Mouse (Mus musculus) liver, embryonic 16.5 days (tissue): ENCODE measurements around the gene Mroh7. TPM values are rescaled to one million over a fixed set of nuclear protein-coding genes. Genes with fewer than 3 reads are reported as not detected.
"Not testable (repeated sequence)": the region's sequence is repeated elsewhere in the genome, so short reads cannot be mapped to it uniquely, and the experiment has no call there.

Source experiments
- ATAC-seq: fragments of 200-750 bp; cut with Nextera tagmentation; 2 replicates; pipeline ENCODE4 v1.8.0; 2017; ENCODE audit warnings: low read depth, mild to moderate bottlenecking, moderate number of reproducible peaks, moderate library complexity
- H3K27ac ChIP-seq: fragments of 300-500 bp; sonication (generic); 2 replicates; pipeline ENCODE4 v1.5.1; 2014; ENCODE audit warnings: mild to moderate bottlenecking, low read length
- H3K27me3 ChIP-seq: fragments of 300-500 bp; sonication (generic); 2 replicates; pipeline ENCODE4 v1.6.1; 2014; ENCODE audit warnings: low read depth, low read length, mixed read lengths; ENCODE audit not compliant: control insufficient read depth, insufficient read depth
- H3K36me3 ChIP-seq: fragments of 300-500 bp; sonication (generic); 2 replicates; pipeline ENCODE4 v1.6.1; 2014; ENCODE audit warnings: mild to moderate bottlenecking; ENCODE audit not compliant: control insufficient read depth, insufficient read depth
- H3K4me1 ChIP-seq: fragments of 300-500 bp; sonication (generic); 2 replicates; pipeline ENCODE4 v1.6.1; 2014; ENCODE audit warnings: low read depth, low read length, mixed read lengths; ENCODE audit not compliant: control insufficient read depth
- H3K4me2 ChIP-seq: fragments of 300-500 bp; sonication (generic); 2 replicates; pipeline ENCODE4 v1.6.1; 2014; ENCODE audit warnings: low read depth, low read length, mixed read lengths
- H3K4me3 ChIP-seq: fragments of 300-500 bp; sonication (generic); 2 replicates; pipeline ENCODE4 v1.5.1; 2014; ENCODE audit warnings: low read depth, mild to moderate bottlenecking, low read length
- H3K9ac ChIP-seq: fragments of 300-500 bp; sonication (generic); 2 replicates; pipeline ENCODE4 v1.6.1; 2014; ENCODE audit warnings: low read depth, low read length
- H3K9me3 ChIP-seq: fragments of 300-500 bp; sonication (generic); replicated peaks from 2 replicates; pipeline ENCODE4 v1.6.1; 2016; ENCODE audit warnings: low read length; ENCODE audit not compliant: control insufficient read depth
- WGBS: fragments of 180-500 bp; shearing (Covaris S2); extraction: QIAGEN DNeasy Blood & Tissue Kit; methylation state at CpG from one replicate; pipeline ENCODE4 v1.1.7; 2014; ENCODE audit not compliant: insufficient replicate concordance; 5-methylcytosine and 5-hydroxymethylcytosine counted together
- polyA plus RNA-seq: library from polyadenylated mRNA; unstranded; fragments of >200 nt; fragmentation: Nextera tagmentation; extraction: Ambion mirVana; gene quantifications from 2 replicates; pipeline ENCODE4 v1.2.1, GENCODE M21; 2015

Gene Mroh7
- polyA plus RNA-seq, 1 experiment from 2014 or later: 0.09 TPM

DNA sequence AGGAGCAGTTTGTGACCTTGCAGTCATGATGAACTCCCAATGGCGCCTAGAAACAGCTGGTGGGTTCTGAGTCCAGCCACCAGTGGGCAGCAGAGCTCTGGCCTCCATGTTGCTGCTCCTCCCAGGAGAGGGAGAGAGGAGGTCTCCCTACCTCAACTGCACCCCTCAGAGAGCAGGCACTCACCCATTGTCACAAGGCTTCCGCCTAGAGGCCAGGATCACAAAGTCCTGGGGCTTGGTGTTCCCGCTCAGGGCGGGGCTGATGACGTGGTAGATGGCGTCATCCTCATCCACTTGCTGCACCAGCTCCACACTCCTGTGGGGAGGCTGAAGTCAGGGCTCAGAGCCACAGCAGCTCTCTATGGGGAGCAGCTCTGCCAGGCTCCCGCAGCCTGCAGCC is 19.0 kb upstream of the Mroh7 start:
- H3K4me1 ChIP-seq: no peaks in the 10 kb centered on the region
- H3K4me2 ChIP-seq: no peak overlapping the region
- H3K36me3 ChIP-seq: no peaks in the 10 kb centered on the region
- H3K4me3 ChIP-seq: no peak overlapping the region
- no peaks in the 10 kb centered on the region for H3K27me3 ChIP-seq
- no peaks in the 10 kb centered on the region for H3K9me3 ChIP-seq
- H3K27ac ChIP-seq: no peak overlapping the region
- no peak overlapping the region for H3K9ac ChIP-seq
- WGBS: 22% methylated on average over 7 of the region's 7 CpGs
- peak; percentile 42 for ATAC-seq

DNA sequence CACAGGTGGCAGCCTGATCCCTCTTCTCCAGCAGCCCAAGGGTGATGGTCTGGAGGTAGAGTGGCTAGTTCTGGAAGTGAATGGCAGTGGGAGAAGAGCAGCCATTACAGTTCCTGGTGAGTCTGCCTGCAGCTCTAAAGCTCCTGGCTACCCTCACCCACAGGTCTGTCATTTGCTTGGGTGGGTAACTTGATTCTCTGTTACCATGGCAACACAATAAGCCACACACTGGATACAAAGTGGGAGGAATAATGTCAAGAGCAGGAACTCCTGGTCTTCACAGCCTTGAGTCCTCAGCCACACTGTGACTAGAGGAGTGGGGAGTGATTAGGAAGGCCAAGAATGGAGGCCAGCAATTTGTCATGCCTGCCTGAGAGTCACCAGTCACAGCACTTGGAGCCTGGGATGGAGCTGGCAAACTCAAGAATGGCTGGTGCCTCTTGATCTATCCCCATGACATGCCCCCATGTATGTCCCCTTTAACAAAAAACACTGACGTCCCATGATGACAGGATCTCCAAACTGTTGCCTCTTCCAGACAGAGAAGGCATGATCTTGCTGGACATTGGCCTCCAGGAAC is 16.4 kb upstream of the Mroh7 start:
- Histone ChIP-seq H3K4me1 (no peaks in the 10 kb centered on the region), H3K27me3 (no peaks in the 10 kb centered on the region), H3K36me3 (no peaks in the 10 kb centered on the region), H3K4me3 (no peak overlapping the region), H3K4me2 (no peak overlapping the region), H3K9me3 (no peaks in the 10 kb centered on the region), H3K9ac (no peak overlapping the region), H3K27ac (no peak overlapping the region)
- ATAC-seq: no peak
- WGBS: 70% methylated on average over 1 of the region's 1 CpGs

DNA sequence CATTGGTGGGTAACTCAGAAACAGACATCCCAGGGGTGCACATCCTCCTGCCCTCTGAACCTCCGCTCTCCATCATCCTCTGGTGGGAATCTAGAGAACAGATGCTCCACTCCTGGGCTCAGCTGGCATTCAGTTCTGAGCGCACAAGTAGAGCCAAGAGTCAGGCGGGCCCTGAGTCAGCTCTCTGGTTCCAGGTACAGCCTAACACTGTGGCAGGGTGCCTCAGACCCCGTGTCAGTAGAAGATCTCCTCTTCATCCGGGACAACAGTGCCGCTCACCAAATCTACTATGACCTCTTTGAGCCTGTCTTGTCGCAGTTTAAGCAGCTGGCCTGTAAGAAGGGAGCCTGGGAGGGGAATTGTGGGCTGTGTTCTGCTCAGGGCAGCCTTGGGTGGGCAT is 15.1 kb upstream of the Mroh7 start:
- Histone ChIP-seq H3K9me3 (no peaks in the 10 kb centered on the region), H3K4me3 (no peak overlapping the region), H3K4me1 (no peaks in the 10 kb centered on the region), H3K9ac (no peak overlapping the region), H3K27ac (no peak overlapping the region), H3K4me2 (no peak overlapping the region), H3K27me3 (no peaks in the 10 kb centered on the region), H3K36me3 (no peaks in the 10 kb centered on the region)
- no peak for ATAC-seq
- WGBS: 75% methylated on average over 7 of the region's 7 CpGs

DNA sequence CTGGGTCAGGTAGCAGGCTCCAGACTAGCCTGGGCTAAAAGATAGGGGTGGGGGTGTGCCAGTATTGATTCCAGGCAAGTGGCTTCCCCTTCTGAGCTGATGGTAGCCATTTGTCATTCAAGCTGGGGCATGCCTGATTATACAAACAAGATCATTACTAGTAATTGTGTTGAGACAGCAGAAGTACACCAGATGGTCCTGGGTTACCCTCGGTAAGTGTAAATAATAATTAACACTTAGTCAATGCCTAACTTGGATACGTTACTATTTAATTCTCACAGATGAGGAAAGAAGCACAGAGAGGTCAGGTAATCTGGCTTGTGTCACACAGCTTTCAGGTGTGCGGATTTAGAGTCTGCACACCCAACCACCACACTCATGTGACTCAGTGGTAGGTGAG is 7.2 kb upstream of the Mroh7 start:
- H3K9ac ChIP-seq: no peak overlapping the region
- no peak overlapping the region for H3K4me2 ChIP-seq
- WGBS: 67% methylated on average over 3 of the region's 3 CpGs
- no peak overlapping the region for H3K4me3 ChIP-seq
- H3K4me1 ChIP-seq: no peaks in the 10 kb centered on the region
- H3K27me3 ChIP-seq: no peaks in the 10 kb centered on the region
- no peaks in the 10 kb centered on the region for H3K9me3 ChIP-seq
- no peaks in the 10 kb centered on the region for H3K36me3 ChIP-seq
- ATAC-seq: no peak
- no peak overlapping the region for H3K27ac ChIP-seq

DNA sequence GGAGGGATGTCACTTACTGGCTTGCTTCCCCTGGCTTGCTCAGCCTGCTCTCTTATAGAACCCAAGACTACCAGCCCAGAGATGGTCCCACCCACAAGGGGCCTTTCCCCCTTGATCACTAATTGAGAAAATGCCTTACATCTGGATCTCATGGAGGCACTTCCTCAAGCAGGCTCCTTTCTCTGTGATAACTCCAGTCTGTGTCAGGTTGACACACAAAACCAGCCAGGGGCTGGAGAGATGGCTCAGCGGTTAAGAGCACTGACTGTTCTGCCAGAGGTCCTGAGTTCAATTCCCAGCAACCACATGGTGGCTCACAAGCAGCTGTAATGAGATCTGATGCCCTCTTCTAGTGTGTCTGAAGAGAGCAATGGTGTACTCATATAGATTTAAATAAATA is 6.2 kb upstream of the Mroh7 start:
- H3K4me2 ChIP-seq, H3K27ac ChIP-seq, H3K9me3 ChIP-seq, H3K36me3 ChIP-seq, H3K4me3 ChIP-seq, ATAC-seq, H3K4me1 ChIP-seq, H3K27me3 ChIP-seq, H3K9ac ChIP-seq: not testable (repeated sequence)
- WGBS: 81% methylated on average over 1 of the region's 1 CpGs

DNA sequence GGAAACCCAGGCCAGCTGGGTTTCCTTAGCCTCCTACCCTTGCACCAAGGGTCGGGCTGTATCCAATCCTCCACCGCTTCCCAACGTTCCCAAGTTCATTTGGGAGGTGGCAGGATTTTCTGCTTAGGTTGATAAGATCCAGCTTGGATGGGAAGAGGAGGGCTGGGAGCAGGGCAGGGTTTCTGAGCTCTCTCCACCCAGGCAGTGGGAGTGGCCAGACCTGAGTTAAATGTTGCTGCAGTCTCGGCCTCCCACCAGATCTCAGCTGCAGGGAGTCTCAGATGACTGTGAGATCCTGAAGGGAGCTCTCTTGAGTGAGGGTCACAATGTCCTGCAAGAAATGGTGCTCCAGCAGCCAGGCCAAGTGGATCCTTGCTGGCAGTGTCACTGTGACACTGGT is 2.9 kb upstream of the Mroh7 start, which contains the start of gene Fam151a:
Gene Fam151a, plus strand, starts transcription at position 254 of the 400 bp plus-strand sequence.
- no peak within 1 kb of the TSS for H3K27ac ChIP-seq
- no peak for ATAC-seq
- H3K4me3 ChIP-seq: no peak within 1 kb of the TSS
- H3K27me3 ChIP-seq: no peaks in the 10 kb centered on the region
- H3K4me1 ChIP-seq: no peaks in the 10 kb centered on the region
- 65% methylated on average over 4 of the region's 4 CpGs for WGBS
- no peak within 1 kb of the TSS for H3K4me2 ChIP-seq
- H3K9ac ChIP-seq: no peak within 1 kb of the TSS
- no peaks in the 10 kb centered on the region for H3K9me3 ChIP-seq
- H3K36me3 ChIP-seq: no peaks in the 10 kb centered on the region

DNA sequence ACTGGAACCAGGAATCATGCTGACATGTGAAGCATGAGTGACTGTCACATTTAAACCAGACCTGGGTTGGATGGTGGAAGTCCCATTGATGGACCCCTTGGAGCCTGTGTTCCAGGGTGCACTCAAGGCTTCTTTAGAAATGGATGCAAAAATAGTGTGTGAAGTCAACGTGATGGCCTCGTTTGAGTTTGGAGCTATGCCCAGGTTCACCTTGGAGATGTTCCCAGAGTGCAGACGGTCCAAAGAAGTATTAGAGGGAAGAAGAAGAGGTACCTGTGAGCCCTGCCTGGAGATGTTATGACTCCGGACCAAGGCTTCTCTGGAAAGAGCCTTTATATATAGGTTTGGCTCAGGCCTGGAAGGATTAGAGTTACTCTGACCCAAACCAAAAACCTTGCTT is 10.1 kb downstream of the Mroh7 start:
- Histone ChIP-seq H3K27ac (no peak overlapping the region), H3K4me2 (no peak overlapping the region), H3K9me3 (no peaks in the 10 kb centered on the region), H3K36me3 (no peaks in the 10 kb centered on the region), H3K27me3 (no peaks in the 10 kb centered on the region), H3K9ac (no peak overlapping the region), H3K4me3 (no peak overlapping the region), H3K4me1 (no peaks in the 10 kb centered on the region)
- no peak for ATAC-seq
- WGBS: 67% methylated on average over 4 of the region's 4 CpGs

DNA sequence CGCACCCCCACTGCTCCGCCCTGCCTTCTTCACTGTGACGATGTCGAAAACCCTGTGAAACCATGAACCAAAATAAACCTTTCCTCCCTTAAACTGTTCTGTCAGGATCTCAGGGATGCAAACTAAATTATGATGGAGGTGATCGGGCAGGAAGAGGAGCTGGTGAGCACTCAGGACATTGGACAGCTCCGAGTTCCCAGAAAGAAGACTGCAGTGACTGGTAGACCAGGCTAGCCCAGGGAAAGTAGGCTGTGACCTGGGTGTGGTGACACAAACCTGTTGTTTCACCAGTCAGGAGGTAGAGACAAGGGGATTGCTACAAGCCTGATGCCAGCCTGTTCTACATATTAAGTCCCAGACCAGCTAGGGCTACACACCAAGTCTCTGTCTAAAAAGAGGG is 17.1 kb downstream of the Mroh7 start:
- H3K4me3 ChIP-seq: no peak overlapping the region
- no peaks in the 10 kb centered on the region; the same call in 1 of the 2 replicates for H3K27me3 ChIP-seq
- no peak overlapping the region for H3K4me2 ChIP-seq
- 68% methylated on average over 6 of the region's 6 CpGs for WGBS
- no peaks in the 10 kb centered on the region for H3K4me1 ChIP-seq
- H3K9ac ChIP-seq: no peak overlapping the region
- no peak for ATAC-seq
- no peaks in the 10 kb centered on the region for H3K9me3 ChIP-seq
- no peak overlapping the region for H3K27ac ChIP-seq
- H3K36me3 ChIP-seq: no peaks in the 10 kb centered on the region

DNA sequence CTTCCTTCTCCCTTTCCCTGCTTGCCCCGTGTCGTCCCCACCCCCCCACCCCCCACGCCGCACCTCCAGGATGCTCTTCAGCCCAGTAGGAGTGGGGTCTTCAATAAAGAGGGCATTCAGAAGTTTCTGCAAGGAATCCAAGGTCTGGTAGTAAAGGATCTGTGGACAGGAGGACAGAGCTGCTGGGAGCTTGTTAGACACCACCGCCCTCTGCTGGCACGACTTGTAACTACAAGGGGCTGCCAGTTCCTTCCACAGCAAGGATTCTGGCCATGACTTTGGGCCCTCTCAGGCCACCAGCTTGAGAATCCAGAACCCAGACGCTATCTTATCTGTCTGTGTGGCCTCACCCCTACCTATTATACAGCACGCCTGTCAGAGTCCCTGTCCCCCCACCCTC is 22.3 kb downstream of the Mroh7 start:
- H3K4me3 ChIP-seq: no peak overlapping the region
- no peaks in the 10 kb centered on the region for H3K36me3 ChIP-seq
- H3K27ac ChIP-seq: no peak overlapping the region
- no peaks in the 10 kb centered on the region; the same call in 1 of the 2 replicates for H3K27me3 ChIP-seq
- H3K4me1 ChIP-seq: no peaks in the 10 kb centered on the region
- no peak overlapping the region for H3K9ac ChIP-seq
- H3K9me3 ChIP-seq: no peaks in the 10 kb centered on the region
- ATAC-seq: no peak
- H3K4me2 ChIP-seq: 0 out of 2 replicates have a peak overlapping the region, but pooled peaks have one; percentile 5
- WGBS: 0% methylated on average over 8 of the region's 8 CpGs
